Mouse (Mus musculus): ENCODE results near the gene Slc24a5. TPM values are rescaled to one million over a fixed set of nuclear protein-coding genes. Genes with fewer than 3 reads are reported as not detected.
"Not testable (repeated sequence)": the region's sequence is repeated elsewhere in the genome, so short reads cannot be mapped to it uniquely, and the experiment has no call there.

Gene Slc24a5
- under 1 TPM; 0.32 to 0.49 TPM for total RNA-seq (2021)
- long read RNA-seq, experiment 1, partial matches to known transcripts: 0 of 4 reads
- long read RNA-seq, experiment 1, other reads (novel, unspliced or antisense): 4 of 4 reads
- long read RNA-seq, experiment 2, partial matches to known transcripts: 0 of 2 reads
- long read RNA-seq, experiment 2, other reads (novel, unspliced or antisense): 2 of 2 reads

- no peak for DNase-seq (ENCODE audit: low spot score in 2 of 2)
These were observed at the start of gene Slc24a5 for GRCm38 (mm10) chr2:125067894-125068293. Slc24a5 (plus strand) TSS chr2:125068124.

- peak in 1 of 2 experiments; percentile 16 for DNase-seq (ENCODE audit: low spot score in 2 of 2)
These were observed 43.5 kb upstream of the Slc24a5 start for GRCm38 (mm10) chr2:125024386-125024785.

GRCm38 (mm10) chr2:125026358-125027000 lies 41.4 kb upstream of the Slc24a5 start:
- no peak for DNase-seq (ENCODE audit: low spot score in 2 of 2)

GRCm38 (mm10) chr2:125030591-125030990 lies 37.3 kb upstream of the Slc24a5 start:
- no peak for DNase-seq (ENCODE audit: low spot score in 2 of 2)

GRCm38 (mm10) chr2:125031111-125031510 lies 36.8 kb upstream of the Slc24a5 start:
- DNase-seq (ENCODE audit: low spot score in 2 of 2): peak in 1 of 2 experiments; percentile 11

- no peak for DNase-seq (ENCODE audit: low spot score in 2 of 2)
These were observed 36.2 kb upstream of the Slc24a5 start for GRCm38 (mm10) chr2:125031562-125032257.

- no peak for DNase-seq (ENCODE audit: low spot score in 2 of 2)
These were observed 35.5 kb upstream of the Slc24a5 start for GRCm38 (mm10) chr2:125032258-125032973.

- peak in 1 of 2 experiments; percentile 23 for DNase-seq (ENCODE audit: low spot score in 2 of 2)
These were observed 34.7 kb upstream of the Slc24a5 start for GRCm38 (mm10) chr2:125033042-125033743.

GRCm38 (mm10) chr2:125055316-125055903 lies 12.5 kb upstream of the Slc24a5 start:
- DNase-seq (ENCODE audit: low spot score in 2 of 2): no peak

GRCm38 (mm10) chr2:125057250-125057815 lies 10.6 kb upstream of the Slc24a5 start:
- DNase-seq (ENCODE audit: low spot score in 2 of 2): no peak

GRCm38 (mm10) chr2:125061451-125061850 lies 6.5 kb upstream of the Slc24a5 start:
- no peak for DNase-seq (ENCODE audit: low spot score in 2 of 2)

GRCm38 (mm10) chr2:125062944-125063343 lies 5.0 kb upstream of the Slc24a5 start:
- no peak for DNase-seq (ENCODE audit: low spot score in 2 of 2)

- DNase-seq (ENCODE audit: low spot score in 2 of 2): no peak
These were observed 551 bp upstream of the Slc24a5 start for GRCm38 (mm10) chr2:125067373-125067772.

GRCm38 (mm10) chr2:125068696-125069095 lies 772 bp downstream of the Slc24a5 start:
- DNase-seq (ENCODE audit: low spot score in 2 of 2): no peak

- DNase-seq (ENCODE audit: low spot score in 2 of 2): no peak
These were observed 5.3 kb downstream of the Slc24a5 start for GRCm38 (mm10) chr2:125073056-125073780.

GRCm38 (mm10) chr2:125083879-125084278 lies 16.0 kb downstream of the Slc24a5 start:
- DNase-seq (ENCODE audit: low spot score in 2 of 2): no peak

GRCm38 (mm10) chr2:125088757-125089156 lies 20.8 kb downstream of the Slc24a5 start:
- DNase-seq (ENCODE audit: low spot score in 2 of 2): no peak

- not testable (repeated sequence) for DNase-seq (ENCODE audit: low spot score in 2 of 2)
These were observed 24.2 kb downstream of the Slc24a5 start for GRCm38 (mm10) chr2:125092123-125092522.

- not testable (repeated sequence) for DNase-seq (ENCODE audit: low spot score in 2 of 2)
These were observed 36.6 kb downstream of the Slc24a5 start for GRCm38 (mm10) chr2:125104491-125104890.
